ENCODE assay signal across 21 mouse cellular contexts in the genomic region with DNA sequence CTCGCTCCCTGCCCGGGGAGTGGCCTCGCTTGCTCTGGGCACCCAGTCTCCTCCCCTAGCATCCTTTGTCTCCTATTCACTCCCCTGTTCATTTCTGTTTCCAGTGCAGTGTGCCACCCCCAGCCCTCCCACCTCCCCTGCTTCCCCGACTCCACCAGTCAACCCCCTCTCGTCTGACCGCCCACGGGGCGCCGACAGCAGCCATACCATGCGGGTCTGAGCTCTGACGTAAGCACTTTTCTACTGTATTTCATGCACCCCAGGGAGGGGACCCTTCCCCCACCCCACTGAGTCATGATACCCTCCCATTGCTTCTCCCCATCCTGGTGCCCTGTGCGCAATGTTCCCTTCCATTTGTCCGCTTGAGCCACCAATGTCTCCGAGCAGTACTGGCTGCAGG. TPM values are rescaled to one million over a fixed set of nuclear protein-coding genes. Genes with fewer than 3 reads are reported as not detected.
DNase-seq lines count a peak whose midpoint lies in the region; ATAC-seq and TF ChIP-seq lines count a peak whose summit lies in the region.
"Had no signal": no experiment of that assay in that cellular context is flagged by ENCODE, and none has a peak within 500 bp of the region (broad histone marks: within the 10 kb centered on the region; RNA-seq: fewer than 3 reads in every experiment).

No protein-coding gene starts in this region.

- no peak overlapping the region for H3K4me3 ChIP-seq in forebrain, embryonic 10.5 days
- H3K4me3 ChIP-seq in forebrain, postnatal 0 days (ENCODE audit: low read depth, low read length): no peak overlapping the region
- 0 out of 2 replicates have a peak overlapping the region, but pooled peaks have one; percentile 3 for H3K4me3 ChIP-seq in kidney, embryonic 15.5 days (replicated peaks)
- H3K4me3 ChIP-seq in kidney, adult 2 months (ENCODE audit: insufficient read depth, low read depth, low read length): no peak overlapping the region
- H3K4me3 ChIP-seq in neural tube, embryonic 12.5 days: no peak overlapping the region
- H3K4me3 ChIP-seq in limb, embryonic 13.5 days: peak overlapping the region; percentile 15
- H3K4me3 ChIP-seq: heart, adult 2 months had no signal

- peaks cover 57% of the 10 kb centered on the region for H3K36me3 ChIP-seq in forebrain, embryonic 10.5 days (replicated peaks)
- peaks cover 19% of the 10 kb centered on the region for H3K36me3 ChIP-seq in forebrain, postnatal 0 days (ENCODE audit: insufficient read depth)
- H3K36me3 ChIP-seq in kidney, embryonic 15.5 days: peaks cover 3% of the 10 kb centered on the region; the same call in 1 of the 2 replicates
- peaks cover 1% of the 10 kb centered on the region; the same call in 1 of the 2 replicates for H3K36me3 ChIP-seq in kidney, adult 2 months (ENCODE audit: control insufficient read depth, insufficient read depth, low read length)
- peaks cover 34% of the 10 kb centered on the region for H3K36me3 ChIP-seq in neural tube, embryonic 12.5 days
- H3K36me3 ChIP-seq in limb, embryonic 13.5 days: no peaks in the 10 kb centered on the region

- no peak for TF ChIP-seq CTCF in forebrain, postnatal 0 days (IDR thresholded peaks at IDR 0.05; ENCODE audit: low read depth)
- TF ChIP-seq CTCF in kidney, adult 2 months (conservative IDR thresholded peaks at IDR 0.05; ENCODE audit: insufficient read depth, insufficient read length, low read depth, low read length): no peak

- H3K27ac ChIP-seq in forebrain, embryonic 10.5 days: 0 out of 2 replicates have a peak overlapping the region, but pooled peaks have one; percentile 4
- H3K27ac ChIP-seq in forebrain, postnatal 0 days (ENCODE audit: low read depth, low read length): no peak overlapping the region
- no peak overlapping the region for H3K27ac ChIP-seq in kidney, embryonic 15.5 days
- no peak overlapping the region for H3K27ac ChIP-seq in kidney, adult 2 months (ENCODE audit: insufficient read depth, low read depth, low read length)
- H3K27ac ChIP-seq in neural tube, embryonic 12.5 days: no peak overlapping the region
- H3K27ac ChIP-seq in limb, embryonic 13.5 days: no peak overlapping the region
- H3K27ac ChIP-seq: heart, adult 2 months had no signal

- DNase-seq in forebrain, embryonic 10.5 days (ENCODE audit: extremely low spot score, low spot score): no peak
- DNase-seq in forebrain, postnatal 0 days: no peak
- DNase-seq in kidney, adult 2 months: no peak
- no peak for DNase-seq in neural tube, embryonic 10.5 days (ENCODE audit: extremely low spot score, low spot score)
- DNase-seq in yolk sac, embryonic 10.5 days (ENCODE audit: low spot score): no peak
- DNase-seq: cerebellum, adult 8-10 months; heart, adult 2 months; heart, postnatal 14 days; kidney, adult 11 months; liver, postnatal 0 days; lung, postnatal 36 days; spleen, adult 18-20 months; thymus, postnatal 4 days had no signal

- H3K9ac ChIP-seq in forebrain, postnatal 0 days: no peak overlapping the region
- no peak overlapping the region for H3K9ac ChIP-seq in kidney, embryonic 15.5 days
- 0 out of 2 replicates have a peak overlapping the region, but pooled peaks have one; percentile 38 for H3K9ac ChIP-seq in neural tube, embryonic 12.5 days
- H3K9ac ChIP-seq in limb, embryonic 13.5 days: peak overlapping the region; percentile 19; the same call in 1 of the 2 replicates
- H3K9ac ChIP-seq: liver, postnatal 0 days had no signal

- ATAC-seq in forebrain, postnatal 0 days: no peak
- 0 out of 2 replicates have a peak, but pooled peaks have one; percentile 22 for ATAC-seq in kidney, embryonic 15.5 days (replicated peaks; ENCODE audit: low FRiP score)
- ATAC-seq in neural tube, embryonic 12.5 days (ENCODE audit: low FRiP score, low read depth): peak; percentile 26; the same call in 1 of the 2 replicates
- ATAC-seq in limb, embryonic 13.5 days (ENCODE audit: low FRiP score, low read depth): no peak
- ATAC-seq: liver, postnatal 0 days had no signal

- no peak overlapping the region for H3K4me2 ChIP-seq in forebrain, postnatal 0 days (ENCODE audit: low read depth)
- peak overlapping the region; percentile 37 for H3K4me2 ChIP-seq in kidney, embryonic 15.5 days
- peak overlapping the region; percentile 27; the same call in 1 of the 2 replicates for H3K4me2 ChIP-seq in neural tube, embryonic 12.5 days (replicated peaks)
- peak overlapping the region; percentile 47 for H3K4me2 ChIP-seq in limb, embryonic 13.5 days (replicated peaks)

- H3K4me1 ChIP-seq in forebrain, embryonic 10.5 days: peaks cover 36% of the 10 kb centered on the region
- no peaks in the 10 kb centered on the region for H3K4me1 ChIP-seq in forebrain, postnatal 0 days (ENCODE audit: insufficient read depth)
- H3K4me1 ChIP-seq in kidney, embryonic 15.5 days: peaks cover 23% of the 10 kb centered on the region
- H3K4me1 ChIP-seq in kidney, adult 2 months (ENCODE audit: control insufficient read depth, insufficient read depth, low read length): 0 out of 2 replicates have a peak, but pooled peaks cover 2% of the 10 kb centered on the region
- H3K4me1 ChIP-seq in neural tube, embryonic 12.5 days: peaks cover 24% of the 10 kb centered on the region
- H3K4me1 ChIP-seq in limb, embryonic 13.5 days: peaks cover 28% of the 10 kb centered on the region

- H3K9me3 ChIP-seq in forebrain, embryonic 10.5 days: no peaks in the 10 kb centered on the region
- H3K9me3 ChIP-seq in forebrain, postnatal 0 days (ENCODE audit: low read length): no peaks in the 10 kb centered on the region
- no peaks in the 10 kb centered on the region for H3K9me3 ChIP-seq in kidney, embryonic 15.5 days (replicated peaks)
- H3K9me3 ChIP-seq in neural tube, embryonic 12.5 days: no peaks in the 10 kb centered on the region
- no peaks in the 10 kb centered on the region for H3K9me3 ChIP-seq in limb, embryonic 13.5 days

- H3K27me3 ChIP-seq in forebrain, embryonic 10.5 days (ENCODE audit: poor library complexity, severe bottlenecking): peaks cover 46% of the 10 kb centered on the region
- H3K27me3 ChIP-seq in forebrain, postnatal 0 days (ENCODE audit: insufficient read depth, low read length): no peaks in the 10 kb centered on the region
- H3K27me3 ChIP-seq in kidney, embryonic 15.5 days: peaks cover 39% of the 10 kb centered on the region
- H3K27me3 ChIP-seq in kidney, adult 2 months (replicated peaks; ENCODE audit: control insufficient read depth, insufficient read depth, low read length): no peaks in the 10 kb centered on the region
- H3K27me3 ChIP-seq in neural tube, embryonic 12.5 days (replicated peaks): 0 out of 2 replicates have a peak, but pooled peaks cover 4% of the 10 kb centered on the region
- H3K27me3 ChIP-seq in limb, embryonic 13.5 days: peaks cover 47% of the 10 kb centered on the region

- no peak for TF ChIP-seq POLR2A in kidney, adult 2 months (IDR thresholded peaks at IDR 0.05; ENCODE audit: low read depth, low read length)

- 41% methylated on average over 14 of the region's 14 CpGs for WGBS in forebrain, embryonic 10.5 days
- WGBS in forebrain, postnatal 0 days: 49% methylated on average over 14 of the region's 14 CpGs
- 28% methylated on average over 14 of the region's 14 CpGs for WGBS in kidney, embryonic 15.5 days
- 67% methylated on average over 14 of the region's 14 CpGs for WGBS in kidney, adult 2 months
- WGBS in neural tube, embryonic 12.5 days: 38% methylated on average over 14 of the region's 14 CpGs
- WGBS in limb, embryonic 13.5 days: 31% methylated on average over 14 of the region's 14 CpGs

RNA-seq across cellular contexts. Expression of a gene that starts 10.8 kb away (rescaled TPM):
- not detected in 2 replicates for polyA plus RNA-seq in forebrain, embryonic 10.5 days (2016; fragmentation: Nextera tagmentation; extraction: Ambion mirVana)
- 0.15 and 0.29 TPM in 2 replicates for total RNA-seq in forebrain, postnatal 0 days (2014; rRNA removed)
- 0.19 TPM in 1 of 2 replicates, not detected in the other for polyA plus RNA-seq in forebrain, postnatal 0 days (2015; fragmentation: Nextera tagmentation; extraction: Ambion mirVana)
- polyA plus RNA-seq in kidney, embryonic 15.5 days (2015; fragmentation: Nextera tagmentation; extraction: Ambion mirVana): 4.5 and 5.2 TPM in 2 replicates
- 18.1 and 18.9 TPM in 2 replicates for polyA plus RNA-seq in kidney, adult 2 months (2012; rRNA removed)
- polyA plus RNA-seq in neural tube, embryonic 12.5 days (2016; fragmentation: Nextera tagmentation; extraction: Ambion mirVana): not detected in 2 replicates
- not detected in 2 replicates for polyA plus RNA-seq in limb, embryonic 13.5 days (2015; fragmentation: Nextera tagmentation; extraction: Ambion mirVana)
- total RNA-seq: gastrocnemius, adult 8-10 months; heart, adult 2 months; heart, postnatal 14 days; layer of hippocampus, adult 8-10 months; monocyte, adult 5-6 weeks had no signal
- polyA plus RNA-seq: brain, embryonic 14.5 days had no signal

RNA-seq across cellular contexts. Expression of a gene that starts 22.9 kb away (rescaled TPM):
- polyA plus RNA-seq in forebrain, embryonic 10.5 days (2016; fragmentation: Nextera tagmentation; extraction: Ambion mirVana): not detected in 2 replicates
- not detected in 2 replicates for total RNA-seq in forebrain, postnatal 0 days (2014; rRNA removed)
- not detected in 2 replicates for polyA plus RNA-seq in forebrain, postnatal 0 days (2015; fragmentation: Nextera tagmentation; extraction: Ambion mirVana)
- not detected in 2 replicates for polyA plus RNA-seq in kidney, embryonic 15.5 days (2015; fragmentation: Nextera tagmentation; extraction: Ambion mirVana)
- polyA plus RNA-seq in kidney, adult 2 months (2012; rRNA removed): not detected in 2 replicates
- polyA plus RNA-seq in neural tube, embryonic 12.5 days (2016; fragmentation: Nextera tagmentation; extraction: Ambion mirVana): not detected in 2 replicates
- not detected in 2 replicates for polyA plus RNA-seq in limb, embryonic 13.5 days (2015; fragmentation: Nextera tagmentation; extraction: Ambion mirVana)
- total RNA-seq: gastrocnemius, adult 8-10 months; heart, adult 2 months; heart, postnatal 14 days; layer of hippocampus, adult 8-10 months; monocyte, adult 5-6 weeks had no signal
- polyA plus RNA-seq: brain, embryonic 14.5 days; heart, adult 2 months; liver, postnatal 0 days had no signal

RNA-seq across cellular contexts. Expression of a gene that starts 51.5 kb away (rescaled TPM):
- polyA plus RNA-seq in forebrain, embryonic 10.5 days (2016; fragmentation: Nextera tagmentation; extraction: Ambion mirVana): not detected in 2 replicates
- 0.14 and 0.15 TPM in 2 replicates for total RNA-seq in forebrain, postnatal 0 days (2014; rRNA removed)
- polyA plus RNA-seq in forebrain, postnatal 0 days (2015; fragmentation: Nextera tagmentation; extraction: Ambion mirVana): 0.12 and 0.88 TPM in 2 replicates
- polyA plus RNA-seq in kidney, embryonic 15.5 days (2015; fragmentation: Nextera tagmentation; extraction: Ambion mirVana): 251 and 332 TPM in 2 replicates
- 187 and 262 TPM in 2 replicates for polyA plus RNA-seq in kidney, adult 2 months (2012; rRNA removed)
- 0.11 and 0.20 TPM in 2 replicates for polyA plus RNA-seq in neural tube, embryonic 12.5 days (2016; fragmentation: Nextera tagmentation; extraction: Ambion mirVana)
- polyA plus RNA-seq in limb, embryonic 13.5 days (2015; fragmentation: Nextera tagmentation; extraction: Ambion mirVana): 0.31 and 0.43 TPM in 2 replicates
- total RNA-seq: gastrocnemius, adult 8-10 months; layer of hippocampus, adult 8-10 months; left cerebral cortex, postnatal 25 days; monocyte, adult 5-6 weeks had no signal

Comparison
In these comparisons a context has a peak if more than half of its experiments do, and no peak if none do; other contexts are left out.
1. H3K4me3 ChIP-seq: peak in kidney, embryonic 15.5 days (single experiment) and limb, embryonic 13.5 days (single experiment); none in forebrain, embryonic 10.5 days (single experiment), forebrain, postnatal 0 days (single experiment), kidney, adult 2 months (single experiment) and neural tube, embryonic 12.5 days (single experiment).
2. ATAC-seq: peak in kidney, embryonic 15.5 days (single experiment) and neural tube, embryonic 12.5 days (single experiment); none in forebrain, postnatal 0 days (single experiment) and limb, embryonic 13.5 days (single experiment).
3. H3K9ac ChIP-seq: peak in neural tube, embryonic 12.5 days (single experiment) and limb, embryonic 13.5 days (single experiment); none in forebrain, postnatal 0 days (single experiment) and kidney, embryonic 15.5 days (single experiment).
4. RNA of a gene that starts 51.5 kb away (polyA plus RNA-seq): 251 to 332 TPM in kidney, embryonic 15.5 days and 187 to 262 TPM in kidney, adult 2 months; 0.31 to 0.43 TPM in limb, embryonic 13.5 days, 0.12 to 0.88 TPM in forebrain, postnatal 0 days, 0.11 to 0.20 TPM in neural tube, embryonic 12.5 days and not detected in forebrain, embryonic 10.5 days; every median in the first group is over 100 times any median in the second.